Mouse (Mus musculus) c-Kit-positive CD71-negative TER-119-negative erythroid progenitor cells, embryonic 14.5 days (primary cell): ENCODE measurements at regions not wholly inside any gene's neighbourhood (a gene's known extent, or its start where the extent isn't known, plus 50 kb on each side); places are given as distances from the start of the nearest gene placed in this dataset.
"Not testable (repeated sequence)": the region's sequence is repeated elsewhere in the genome, so short reads cannot be mapped to it uniquely, and the experiment has no call there.

Source experiments
- DNase-seq: peaks from one replicate; pipeline ENCODE4 v3.0.0-alpha.2; 2013; ENCODE audit warnings: low read depth

- peak; percentile 14 for DNase-seq
These were observed 58.7 kb upstream of the Olig3 start for GRCm38 (mm10) chr10:19297669-19298068.

- DNase-seq, result no peak
These were observed 60.8 kb upstream of the Olig3 start for GRCm38 (mm10) chr10:19295388-19296013.

GRCm38 (mm10) chr10:19291474-19291873, 64.9 kb upstream of the Olig3 start:
- DNase-seq, result no peak

GRCm38 (mm10) chr10:19291039-19291438, 65.3 kb upstream of the Olig3 start:
- DNase-seq, result not testable (repeated sequence)

- no peak for DNase-seq
These were observed 74.2 kb upstream of the Olig3 start for GRCm38 (mm10) chr10:19282166-19282565.

- DNase-seq, result no peak
These were observed 75.3 kb upstream of the Olig3 start for GRCm38 (mm10) chr10:19281021-19281420.

- DNase-seq, result no peak
These were observed 78.0 kb upstream of the Olig3 start for GRCm38 (mm10) chr10:19278189-19278842.

GRCm38 (mm10) chr10:19277103-19277827, 79.1 kb upstream of the Olig3 start:
- no peak for DNase-seq

- no peak for DNase-seq
These were observed 81.3 kb upstream of the Olig3 start for GRCm38 (mm10) chr10:19274985-19275384.

GRCm38 (mm10) chr10:19269418-19269817, 86.9 kb upstream of the Olig3 start:
- DNase-seq, result no peak

GRCm38 (mm10) chr10:19268051-19268450, 88.3 kb upstream of the Olig3 start:
- no peak for DNase-seq

- DNase-seq, result peak; percentile 50
These were observed 116.1 kb upstream of the Olig3 start for GRCm38 (mm10) chr10:19240102-19240759.

- no peak for DNase-seq
These were observed 140.1 kb upstream of the Olig3 start for GRCm38 (mm10) chr10:19216240-19216639.

- no peak for DNase-seq
These were observed 146.6 kb upstream of the Olig3 start for GRCm38 (mm10) chr10:19209751-19210150.

GRCm38 (mm10) chr10:19208101-19208722, 148.1 kb upstream of the Olig3 start:
- DNase-seq, result no peak

- DNase-seq, result no peak
These were observed 148.8 kb upstream of the Olig3 start for GRCm38 (mm10) chr10:19207505-19207904.

GRCm38 (mm10) chr10:19200311-19200710, 156.0 kb upstream of the Olig3 start:
- DNase-seq, result no peak

- DNase-seq, result no peak
These were observed 160.7 kb upstream of the Olig3 start for GRCm38 (mm10) chr10:19195676-19196075.

GRCm38 (mm10) chr10:19194646-19195045, 161.7 kb upstream of the Olig3 start:
- no peak for DNase-seq

GRCm38 (mm10) chr10:19192971-19193758, 163.2 kb upstream of the Olig3 start:
- no peak for DNase-seq

- no peak for DNase-seq
These were observed 164.1 kb upstream of the Olig3 start for GRCm38 (mm10) chr10:19192221-19192620.
